Mouse (Mus musculus) right cerebral cortex, postnatal 10 days (tissue): ENCODE measurements at regions not wholly inside any gene's neighbourhood (a gene's known extent, or its start where the extent isn't known, plus 50 kb on each side); places are given as distances from the start of the nearest gene placed in this dataset.

Experiments used
- DNase-seq, 2 experiments: peaks; one replicate each; pipeline ENCODE4 v3.0.0; 2021; ENCODE audit warnings: low spot score in 2 of 2

GRCm38 (mm10) chr17:87531411-87532157, 84.8 kb upstream of the Calm2 start:
- no peak for DNase-seq

- no peak for DNase-seq
Measured at GRCm38 (mm10) chr17:87532158-87532545, 85.4 kb upstream of the Calm2 start.

- no peak for DNase-seq
Measured at GRCm38 (mm10) chr17:87532762-87533161, 86.0 kb upstream of the Calm2 start.

- no peak for DNase-seq
Measured at GRCm38 (mm10) chr17:87549568-87549967, 86.2 kb upstream of the Epcam start.

- peak in 1 of 2 experiments; percentile 10 for DNase-seq
Measured at GRCm38 (mm10) chr17:87550518-87551164, 85.1 kb upstream of the Epcam start.

GRCm38 (mm10) chr17:87554561-87554960, 81.2 kb upstream of the Epcam start:
- DNase-seq, result no peak

GRCm38 (mm10) chr17:87558419-87558818, 77.4 kb upstream of the Epcam start:
- DNase-seq, result no peak

- no peak for DNase-seq
Measured at GRCm38 (mm10) chr17:87559641-87560040, 76.1 kb upstream of the Epcam start.

GRCm38 (mm10) chr17:87560923-87561322, 74.9 kb upstream of the Epcam start:
- DNase-seq, result no peak

GRCm38 (mm10) chr17:87563375-87563774, 72.4 kb upstream of the Epcam start:
- no peak for DNase-seq

GRCm38 (mm10) chr17:87565631-87566030, 70.1 kb upstream of the Epcam start:
- DNase-seq, result no peak

- DNase-seq, result no peak
Measured at GRCm38 (mm10) chr17:87566296-87566695, 69.5 kb upstream of the Epcam start.

- no peak for DNase-seq
Measured at GRCm38 (mm10) chr17:87566996-87567395, 68.8 kb upstream of the Epcam start.

- no peak for DNase-seq
Measured at GRCm38 (mm10) chr17:87567475-87567874, 68.3 kb upstream of the Epcam start.

- no peak for DNase-seq
Measured at GRCm38 (mm10) chr17:87569981-87570380, 65.8 kb upstream of the Epcam start.

- no peak for DNase-seq
Measured at GRCm38 (mm10) chr17:87570676-87571344, 65.0 kb upstream of the Epcam start.

- peak; percentile 93 to 95 for DNase-seq
Measured at GRCm38 (mm10) chr17:87571345-87571932, 64.3 kb upstream of the Epcam start.

- no peak for DNase-seq
Measured at GRCm38 (mm10) chr17:87583575-87583974, 52.2 kb upstream of the Epcam start.

- DNase-seq, result no peak
Measured at GRCm38 (mm10) chr17:87585355-87585754, 50.4 kb upstream of the Epcam start.
